Mouse (Mus musculus): Measurements from ENCODE around the gene Clec3a. TPM values are rescaled to one million over a fixed set of nuclear protein-coding genes. Genes with fewer than 3 reads are reported as not detected.

The Clec3a gene
- not detected in 2 replicates for polyA plus RNA-seq (2015; fragmentation: Nextera tagmentation; extraction: Ambion mirVana)

DNA sequence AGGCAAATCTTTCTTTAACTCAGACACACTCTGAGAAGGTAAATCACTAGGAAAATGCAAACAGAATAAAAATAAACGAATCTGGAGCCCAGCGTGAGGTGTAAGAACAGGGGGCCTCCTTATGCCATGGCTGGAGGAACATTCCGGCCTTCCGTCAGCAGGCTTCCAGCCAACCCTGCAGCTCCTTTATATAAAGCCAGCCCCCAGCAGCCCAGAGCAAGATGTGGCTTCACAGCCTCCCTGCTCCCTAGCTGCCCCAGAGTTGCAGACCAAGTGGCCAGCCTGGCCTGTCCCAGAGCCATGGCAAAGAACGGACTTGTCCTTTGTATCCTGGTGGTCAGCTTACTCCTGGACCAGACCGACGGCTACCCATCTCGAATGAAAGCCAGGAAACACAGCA is at the start of gene Clec3a:
Clec3a (plus strand) TSS at position 301 of the 400 bp plus-strand sequence.
- ATAC-seq = no peak
- Histone ChIP-seq H3K4me3 (ENCODE audit: low read length) (no peak within 1 kb of the TSS), H3K9ac (ENCODE audit: low read depth, low read length) (no peak within 1 kb of the TSS), H3K4me1 (ENCODE audit: control insufficient read depth, insufficient read depth, low read length) (no peaks in the 10 kb centered on the region), H3K27ac (ENCODE audit: low read length) (no peak within 1 kb of the TSS), H3K36me3 (ENCODE audit: control insufficient read depth, insufficient read depth, low read length) (no peaks in the 10 kb centered on the region), H3K27me3 (replicated peaks; ENCODE audit: control insufficient read depth, insufficient read depth, low read length) (no peaks in the 10 kb centered on the region), H3K4me2 (ENCODE audit: low read depth, low read length) (no peak within 1 kb of the TSS), H3K9me3 (ENCODE audit: control insufficient read depth, low read length) (no peaks in the 10 kb centered on the region)
- WGBS = 71% methylated on average over 8 of the region's 8 CpGs

DNA sequence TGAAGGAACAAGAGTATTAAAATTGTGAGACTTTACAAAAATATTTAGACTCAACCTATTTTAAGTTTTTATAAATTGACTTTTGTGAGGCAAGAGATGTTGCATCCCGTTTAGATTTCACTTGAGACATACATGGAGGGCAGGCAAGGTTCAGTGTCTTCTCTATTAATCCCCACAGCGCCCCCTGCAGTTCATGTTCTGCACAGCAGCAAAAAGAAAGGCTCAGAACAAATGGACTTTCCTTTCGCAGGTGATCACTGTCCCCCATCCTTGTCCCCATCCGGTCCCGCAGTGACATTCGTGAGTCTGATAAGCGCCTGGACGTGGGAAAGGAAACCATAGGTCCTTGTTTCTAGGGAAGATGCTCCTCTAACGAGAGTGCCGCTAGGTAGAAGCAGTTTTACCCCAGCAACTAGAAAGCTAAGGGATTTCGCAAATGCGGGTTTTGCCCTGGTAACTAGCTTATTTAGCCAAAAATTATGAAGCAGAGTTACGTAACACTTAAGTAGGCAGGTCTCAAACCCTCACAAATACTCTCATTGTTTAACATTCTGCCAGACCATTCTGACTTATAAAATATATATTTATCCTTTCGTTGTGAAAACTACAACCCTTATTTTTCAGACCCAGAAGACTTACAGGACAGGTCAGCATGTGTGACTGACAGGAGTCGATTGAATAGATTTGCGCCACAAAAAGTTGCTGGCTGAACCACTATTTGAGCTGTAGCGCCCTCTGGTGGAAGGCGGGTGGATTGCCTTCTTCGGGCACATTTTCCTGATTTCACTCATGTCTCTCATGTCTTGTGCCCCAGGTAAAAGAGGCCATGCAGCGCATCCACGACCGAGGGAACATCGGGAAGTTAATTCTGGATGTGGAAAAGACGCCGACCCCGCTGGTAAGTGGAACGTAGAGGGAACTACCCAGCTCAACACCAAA is 48.6 kb upstream of the Clec3a start:
- ATAC-seq = no peak
- H3K4me3 ChIP-seq (ENCODE audit: low read length) = no peak overlapping the region
- WGBS = 36% methylated on average over 27 of the region's 27 CpGs

DNA sequence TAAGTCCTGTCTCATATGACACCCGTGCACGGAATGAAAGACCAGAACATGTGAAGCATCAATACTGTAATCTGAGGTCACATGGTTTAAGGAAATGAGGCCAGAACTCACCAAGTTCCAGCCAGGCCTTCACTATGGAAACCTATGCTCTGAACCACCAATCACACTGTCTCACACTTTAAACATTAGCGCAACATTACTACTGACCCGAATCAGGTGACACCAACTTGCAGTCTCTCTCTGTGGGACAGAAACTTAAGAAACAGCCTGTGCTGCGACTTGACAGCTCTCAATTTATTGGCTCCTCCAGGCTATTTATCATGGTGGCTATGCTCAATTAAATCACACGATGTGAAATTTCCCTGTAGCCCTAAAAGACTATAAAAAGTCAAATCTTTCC is 43.5 kb upstream of the Clec3a start:
- no peaks in the 10 kb centered on the region for H3K4me1 ChIP-seq (ENCODE audit: control insufficient read depth, insufficient read depth, low read length)
- no peak for ATAC-seq
- WGBS = 74% methylated on average over 6 of the region's 6 CpGs

More for the DNA sequence above, 48.6 kb upstream of the Clec3a start:
- H3K4me2 ChIP-seq (ENCODE audit: low read depth, low read length) = no peak overlapping the region; the same call in 1 of the 2 replicates
- no peaks in the 10 kb centered on the region for H3K27me3 ChIP-seq (replicated peaks; ENCODE audit: control insufficient read depth, insufficient read depth, low read length)
- H3K36me3 ChIP-seq (ENCODE audit: control insufficient read depth, insufficient read depth, low read length) = no peaks in the 10 kb centered on the region
- no peak overlapping the region for H3K27ac ChIP-seq (ENCODE audit: low read length)
- no peaks in the 10 kb centered on the region for H3K4me1 ChIP-seq (ENCODE audit: control insufficient read depth, insufficient read depth, low read length)
- no peaks in the 10 kb centered on the region for H3K9me3 ChIP-seq (ENCODE audit: control insufficient read depth, low read length)
- H3K9ac ChIP-seq (ENCODE audit: low read depth, low read length) = no peak overlapping the region

DNA sequence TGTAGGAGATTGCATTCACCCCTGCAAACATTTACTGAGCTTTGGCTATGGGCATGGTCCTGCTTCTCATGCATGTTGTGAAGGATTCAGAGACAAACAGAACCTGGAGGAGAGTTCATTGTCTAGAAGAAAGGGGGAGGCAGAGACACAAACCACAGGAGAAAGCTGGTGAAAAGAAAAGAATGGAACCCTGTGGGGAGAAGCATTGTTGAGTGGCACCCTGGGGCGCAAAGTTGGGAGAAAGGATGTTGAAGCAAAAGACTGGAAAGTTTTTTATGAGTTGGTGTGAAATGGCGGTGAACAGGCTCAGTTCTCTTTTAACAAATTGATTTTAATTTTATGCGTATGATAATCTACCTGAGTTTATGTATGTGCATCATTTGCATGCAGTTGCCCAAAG is 33.7 kb upstream of the Clec3a start:
- ATAC-seq = no peak
- Histone ChIP-seq H3K27me3 (replicated peaks; ENCODE audit: control insufficient read depth, insufficient read depth, low read length) (no peaks in the 10 kb centered on the region), H3K4me3 (ENCODE audit: low read length) (no peak overlapping the region), H3K9me3 (ENCODE audit: control insufficient read depth, low read length) (no peaks in the 10 kb centered on the region), H3K36me3 (ENCODE audit: control insufficient read depth, insufficient read depth, low read length) (no peaks in the 10 kb centered on the region), H3K27ac (ENCODE audit: low read length) (no peak overlapping the region), H3K9ac (ENCODE audit: low read depth, low read length) (no peak overlapping the region), H3K4me2 (ENCODE audit: low read depth, low read length) (no peak overlapping the region), H3K4me1 (ENCODE audit: control insufficient read depth, insufficient read depth, low read length) (no peaks in the 10 kb centered on the region)
- WGBS = 80% methylated on average over 3 of the region's 3 CpGs

More for the DNA sequence above, 43.5 kb upstream of the Clec3a start:
- no peaks in the 10 kb centered on the region for H3K36me3 ChIP-seq (ENCODE audit: control insufficient read depth, insufficient read depth, low read length)
- H3K9me3 ChIP-seq (ENCODE audit: control insufficient read depth, low read length) = no peaks in the 10 kb centered on the region
- H3K9ac ChIP-seq (ENCODE audit: low read depth, low read length) = no peak overlapping the region
- no peak overlapping the region for H3K27ac ChIP-seq (ENCODE audit: low read length)
- H3K27me3 ChIP-seq (replicated peaks; ENCODE audit: control insufficient read depth, insufficient read depth, low read length) = no peaks in the 10 kb centered on the region
- H3K4me2 ChIP-seq (ENCODE audit: low read depth, low read length) = no peak overlapping the region
- no peak overlapping the region for H3K4me3 ChIP-seq (ENCODE audit: low read length)

DNA sequence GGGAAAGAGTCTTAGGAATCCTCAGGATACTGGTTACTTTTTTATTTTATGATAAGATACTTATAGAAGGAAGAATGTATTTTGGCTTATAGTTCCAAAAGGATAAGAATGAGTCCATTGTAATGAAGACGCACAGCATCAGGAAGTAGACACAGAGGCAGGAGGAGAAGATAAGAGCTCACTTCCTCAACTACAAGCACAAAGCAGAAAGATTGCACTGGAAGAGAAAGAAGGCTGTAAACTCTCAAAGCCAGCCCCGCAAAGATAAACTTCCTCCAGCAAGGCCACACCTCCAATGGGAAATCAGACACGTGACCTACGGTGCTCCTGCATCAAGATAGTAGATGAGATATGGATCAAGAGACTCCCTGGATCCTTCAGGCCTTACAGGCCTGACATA is 30.4 kb upstream of the Clec3a start:
- Histone ChIP-seq H3K9me3 (ENCODE audit: control insufficient read depth, low read length) (no peaks in the 10 kb centered on the region), H3K36me3 (ENCODE audit: control insufficient read depth, insufficient read depth, low read length) (no peaks in the 10 kb centered on the region), H3K9ac (ENCODE audit: low read depth, low read length) (no peak overlapping the region), H3K4me2 (ENCODE audit: low read depth, low read length) (no peak overlapping the region), H3K27me3 (replicated peaks; ENCODE audit: control insufficient read depth, insufficient read depth, low read length) (no peaks in the 10 kb centered on the region), H3K27ac (ENCODE audit: low read length) (no peak overlapping the region), H3K4me3 (ENCODE audit: low read length) (no peak overlapping the region), H3K4me1 (ENCODE audit: control insufficient read depth, insufficient read depth, low read length) (no peaks in the 10 kb centered on the region)
- no peak for ATAC-seq
- 40% methylated on average over 4 of the region's 4 CpGs for WGBS

DNA sequence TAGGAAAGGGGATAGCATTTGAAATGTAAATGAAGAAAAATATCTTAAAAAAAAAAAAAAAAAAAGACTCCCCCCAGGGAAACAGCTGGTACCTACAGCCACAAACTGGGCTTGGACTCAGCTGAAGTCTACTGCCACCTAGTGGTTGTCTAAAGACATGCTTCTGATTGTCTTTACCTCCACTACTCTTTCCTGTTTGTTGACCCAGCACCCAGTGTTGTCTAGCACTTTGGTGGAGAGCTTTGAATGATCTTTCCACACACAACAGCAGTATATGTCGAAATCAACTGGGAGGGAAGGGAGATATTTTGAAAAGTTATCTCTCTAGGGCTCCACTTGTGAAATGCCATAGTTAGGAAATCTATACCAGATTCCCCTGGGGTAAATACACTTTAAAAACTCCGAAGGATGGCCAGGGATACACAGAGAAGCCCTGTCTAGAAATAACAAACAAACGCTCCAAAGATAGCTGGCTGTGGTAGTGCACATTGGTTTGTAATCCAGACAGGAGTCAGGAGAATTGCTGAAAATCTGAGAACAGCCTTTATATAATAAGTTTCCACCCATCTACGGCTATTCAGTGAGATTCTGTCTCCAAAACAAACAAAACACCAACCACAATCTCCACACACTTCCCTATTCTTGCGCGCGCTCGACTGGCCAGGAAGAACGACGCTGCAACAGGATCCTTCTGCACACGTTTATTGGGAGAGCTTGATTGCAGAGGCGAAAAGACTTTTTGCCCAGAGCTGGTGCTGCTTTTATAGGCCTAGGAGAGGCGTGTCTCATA is 27.2 kb upstream of the Clec3a start:
- Histone ChIP-seq H3K4me3 (ENCODE audit: low read length) (no peak overlapping the region), H3K9ac (ENCODE audit: low read depth, low read length) (no peak overlapping the region), H3K4me1 (ENCODE audit: control insufficient read depth, insufficient read depth, low read length) (no peaks in the 10 kb centered on the region), H3K9me3 (ENCODE audit: control insufficient read depth, low read length) (no peaks in the 10 kb centered on the region), H3K27me3 (replicated peaks; ENCODE audit: control insufficient read depth, insufficient read depth, low read length) (no peaks in the 10 kb centered on the region), H3K27ac (ENCODE audit: low read length) (no peak overlapping the region), H3K36me3 (ENCODE audit: control insufficient read depth, insufficient read depth, low read length) (no peaks in the 10 kb centered on the region), H3K4me2 (ENCODE audit: low read depth, low read length) (no peak overlapping the region)
- 92% methylated on average over 11 of the region's 13 CpGs for WGBS
- ATAC-seq = no peak

DNA sequence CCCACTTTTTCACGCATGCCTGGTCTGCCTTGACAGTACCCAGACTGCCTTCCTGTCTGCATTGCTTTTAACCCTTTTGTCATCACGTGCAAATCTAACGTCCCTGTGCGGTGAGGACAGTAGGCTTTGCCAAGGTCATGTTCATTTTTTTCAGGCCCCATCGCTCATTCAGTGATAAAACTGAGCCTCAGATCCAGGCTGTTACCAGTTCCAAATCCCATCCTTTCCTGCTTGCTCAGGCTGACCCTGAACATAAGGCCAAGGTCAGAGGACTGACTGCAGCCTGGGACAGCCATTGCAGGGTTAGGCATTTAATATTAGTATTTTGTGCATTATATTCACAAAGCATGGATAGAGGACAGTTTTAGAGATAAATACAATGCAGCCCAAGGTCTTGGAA is 19.6 kb upstream of the Clec3a start:
- no peak overlapping the region for H3K9ac ChIP-seq (ENCODE audit: low read depth, low read length)
- 77% methylated on average over 5 of the region's 5 CpGs for WGBS
- ATAC-seq = no peak
- H3K27me3 ChIP-seq (replicated peaks; ENCODE audit: control insufficient read depth, insufficient read depth, low read length) = no peaks in the 10 kb centered on the region
- no peak overlapping the region for H3K4me3 ChIP-seq (ENCODE audit: low read length)
- H3K9me3 ChIP-seq (ENCODE audit: control insufficient read depth, low read length) = no peaks in the 10 kb centered on the region
- H3K36me3 ChIP-seq (ENCODE audit: control insufficient read depth, insufficient read depth, low read length) = no peaks in the 10 kb centered on the region
- H3K4me2 ChIP-seq (ENCODE audit: low read depth, low read length) = no peak overlapping the region
- H3K27ac ChIP-seq (ENCODE audit: low read length) = no peak overlapping the region
- no peaks in the 10 kb centered on the region for H3K4me1 ChIP-seq (ENCODE audit: control insufficient read depth, insufficient read depth, low read length)

DNA sequence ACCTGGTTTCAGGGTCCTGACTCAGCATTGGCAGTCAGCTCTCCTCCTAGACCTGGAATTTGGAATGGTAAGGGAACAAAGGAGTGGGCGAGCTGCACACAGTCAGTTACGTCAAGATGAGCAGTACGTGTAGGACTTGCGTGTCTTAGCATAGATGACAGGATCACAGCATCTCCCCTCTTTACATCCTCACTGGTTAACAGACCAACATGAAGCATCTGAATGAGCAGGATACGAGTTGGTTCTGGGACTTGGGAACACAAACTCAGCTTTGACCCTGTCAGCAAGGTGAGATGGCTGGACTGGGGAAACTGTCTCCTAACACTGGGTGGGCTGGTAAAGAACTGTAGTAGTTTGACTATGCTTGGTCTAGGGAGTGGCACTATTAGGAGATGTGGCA is 18.6 kb upstream of the Clec3a start:
- Histone ChIP-seq H3K4me2 (ENCODE audit: low read depth, low read length) (no peak overlapping the region), H3K4me3 (ENCODE audit: low read length) (no peak overlapping the region), H3K9me3 (ENCODE audit: control insufficient read depth, low read length) (no peaks in the 10 kb centered on the region), H3K9ac (ENCODE audit: low read depth, low read length) (no peak overlapping the region), H3K36me3 (ENCODE audit: control insufficient read depth, insufficient read depth, low read length) (no peaks in the 10 kb centered on the region), H3K27me3 (replicated peaks; ENCODE audit: control insufficient read depth, insufficient read depth, low read length) (no peaks in the 10 kb centered on the region), H3K27ac (ENCODE audit: low read length) (no peak overlapping the region), H3K4me1 (ENCODE audit: control insufficient read depth, insufficient read depth, low read length) (no peaks in the 10 kb centered on the region)
- no peak for ATAC-seq
- 95% methylated on average over 5 of the region's 5 CpGs for WGBS

DNA sequence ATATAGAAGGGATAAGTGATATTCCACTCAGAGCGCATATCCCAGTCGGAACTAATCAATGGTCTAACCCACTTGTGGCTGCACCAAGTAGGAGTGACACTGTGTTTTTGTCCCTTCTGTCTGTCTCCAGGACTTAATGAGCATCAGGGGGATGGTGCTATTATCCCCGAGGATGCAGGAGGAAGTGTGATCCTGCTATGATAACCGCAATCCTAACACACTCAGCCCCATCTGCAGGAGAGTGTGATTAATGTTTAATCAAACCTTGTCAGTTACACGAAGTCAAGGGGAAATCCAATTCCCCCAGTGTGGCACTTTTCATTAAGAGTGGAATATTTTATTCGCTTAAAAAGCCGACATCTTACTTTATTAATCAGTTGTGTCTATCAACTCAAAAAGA is 16.2 kb upstream of the Clec3a start:
- no peak overlapping the region for H3K4me3 ChIP-seq (ENCODE audit: low read length)
- ATAC-seq = no peak
- WGBS = 60% methylated on average over 7 of the region's 7 CpGs
- no peaks in the 10 kb centered on the region for H3K36me3 ChIP-seq (ENCODE audit: control insufficient read depth, insufficient read depth, low read length)
- H3K27ac ChIP-seq (ENCODE audit: low read length) = no peak overlapping the region
- no peaks in the 10 kb centered on the region for H3K4me1 ChIP-seq (ENCODE audit: control insufficient read depth, insufficient read depth, low read length)
- no peaks in the 10 kb centered on the region for H3K27me3 ChIP-seq (replicated peaks; ENCODE audit: control insufficient read depth, insufficient read depth, low read length)
- H3K4me2 ChIP-seq (ENCODE audit: low read depth, low read length) = no peak overlapping the region
- H3K9me3 ChIP-seq (ENCODE audit: control insufficient read depth, low read length) = no peaks in the 10 kb centered on the region
- H3K9ac ChIP-seq (ENCODE audit: low read depth, low read length) = no peak overlapping the region
